Mouse (Mus musculus): ENCODE results near the gene Clmn. TPM values are rescaled to one million over a fixed set of nuclear protein-coding genes. Genes with fewer than 3 reads are reported as not detected.

Gene Clmn
- total and polyA plus RNA-seq, 2 experiments from 2014 or later = 1.8 to 2.0 TPM

DNA sequence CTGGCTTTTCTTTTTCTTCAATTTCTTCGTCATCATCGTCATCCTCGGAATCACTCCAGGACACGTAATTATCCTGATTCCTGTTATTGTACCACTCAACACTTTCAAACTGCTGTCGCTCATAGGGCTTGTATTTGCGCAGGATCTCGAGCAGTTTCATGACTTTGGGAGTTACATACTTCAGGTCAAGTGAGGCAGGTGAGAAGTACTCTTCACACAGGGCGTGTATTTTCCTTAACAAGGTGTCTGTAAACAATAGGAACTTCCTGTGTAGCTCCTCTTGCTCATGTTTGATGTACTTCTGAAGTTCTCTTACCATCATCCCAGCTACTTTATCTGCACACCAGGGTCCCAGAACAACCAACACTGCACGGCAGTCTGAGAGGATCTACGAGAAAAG is 142.8 kb downstream of the Clmn start:
- no peak for ATAC-seq
- H3K4me2 ChIP-seq (ENCODE audit: low read depth) = no peak overlapping the region
- no peaks in the 10 kb centered on the region for H3K27me3 ChIP-seq (ENCODE audit: insufficient read depth, low read length)
- H3K4me3 ChIP-seq (ENCODE audit: low read depth, low read length) = no peak overlapping the region
- H3K27ac ChIP-seq (ENCODE audit: low read depth, low read length) = no peak overlapping the region
- TF ChIP-seq CTCF (IDR thresholded peaks at IDR 0.05; ENCODE audit: low read depth) = no peak
- no peak overlapping the region for H3K9ac ChIP-seq
- peaks cover 47% of the 10 kb centered on the region for H3K36me3 ChIP-seq (ENCODE audit: insufficient read depth)
- no peaks in the 10 kb centered on the region for H3K9me3 ChIP-seq (ENCODE audit: low read length)
- H3K4me1 ChIP-seq (ENCODE audit: insufficient read depth) = no peaks in the 10 kb centered on the region
- no peak for DNase-seq
- 94% methylated on average over 10 of the region's 10 CpGs for WGBS

DNA sequence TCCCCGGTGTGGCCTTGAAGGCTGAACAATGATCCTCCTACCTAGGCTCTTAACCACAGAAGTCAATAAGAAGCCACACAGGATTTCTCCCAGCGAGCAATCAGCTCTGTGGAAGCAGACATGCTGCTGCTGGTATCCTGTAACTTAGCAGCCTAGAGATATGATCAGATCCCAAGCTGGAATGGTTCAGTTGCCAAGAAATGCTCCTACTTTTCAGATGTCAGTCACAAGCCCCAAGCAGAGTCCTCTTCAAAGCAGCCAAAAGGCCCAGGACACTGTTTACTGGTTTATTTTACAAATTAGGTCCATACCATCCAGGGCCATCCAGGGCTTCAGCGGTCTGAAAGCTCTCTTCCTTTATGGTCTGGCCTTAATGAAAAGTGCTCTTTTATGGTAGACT is 143.9 kb downstream of the Clmn start:
- no peak overlapping the region for H3K27ac ChIP-seq (ENCODE audit: low read depth, low read length)
- H3K4me3 ChIP-seq (ENCODE audit: low read depth, low read length) = no peak overlapping the region
- H3K27me3 ChIP-seq (ENCODE audit: insufficient read depth, low read length) = no peaks in the 10 kb centered on the region
- no peak for TF ChIP-seq CTCF (IDR thresholded peaks at IDR 0.05; ENCODE audit: low read depth)
- H3K9ac ChIP-seq = no peak overlapping the region
- H3K36me3 ChIP-seq (ENCODE audit: insufficient read depth) = peaks cover 40% of the 10 kb centered on the region
- H3K4me1 ChIP-seq (ENCODE audit: insufficient read depth) = no peaks in the 10 kb centered on the region
- no peaks in the 10 kb centered on the region for H3K9me3 ChIP-seq (ENCODE audit: low read length)
- ATAC-seq (no peak), DNase-seq (no peak)
- no peak overlapping the region for H3K4me2 ChIP-seq (ENCODE audit: low read depth)
- 86% methylated on average over 3 of the region's 3 CpGs for WGBS

DNA sequence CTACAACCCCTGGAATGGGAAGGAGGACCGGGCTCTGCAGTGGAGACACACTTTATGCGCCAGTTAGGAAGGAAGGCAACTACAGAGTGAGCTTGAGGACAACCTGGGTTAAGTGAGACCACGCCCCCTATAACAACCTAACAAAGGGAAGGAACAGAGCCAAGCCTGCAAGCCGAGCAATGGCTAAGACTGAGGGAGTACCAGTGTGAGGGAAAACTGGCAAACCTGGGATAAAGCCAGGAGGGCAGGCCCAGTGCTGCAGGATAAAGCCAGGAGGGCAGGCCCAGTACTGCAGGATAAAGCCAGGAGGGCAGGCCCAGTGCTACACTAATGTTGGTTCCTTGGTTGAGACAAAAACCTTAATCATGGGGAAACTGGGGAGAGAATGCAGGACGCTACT is 145.9 kb downstream of the Clmn start:
- 66% methylated on average over 5 of the region's 5 CpGs for WGBS

DNA sequence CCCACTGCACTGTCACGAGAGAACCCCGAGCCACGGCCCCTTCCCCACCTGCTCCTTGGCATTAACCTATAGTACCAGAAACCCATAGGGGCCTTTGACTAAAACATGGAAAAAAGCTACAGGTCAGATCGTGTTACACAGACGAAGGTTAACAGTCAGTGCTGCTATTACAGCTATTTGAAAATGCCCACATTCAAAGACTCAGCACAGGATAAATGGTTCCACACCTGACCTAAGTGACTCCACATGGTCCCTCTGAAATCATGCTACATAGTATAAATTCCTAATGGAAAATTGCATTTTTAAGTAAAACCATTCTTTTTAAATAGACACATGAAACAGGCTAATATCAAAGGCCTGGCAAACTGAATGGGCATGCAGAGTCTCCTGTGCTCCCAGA is 148.5 kb downstream of the Clmn start:
- no peaks in the 10 kb centered on the region for H3K27me3 ChIP-seq (ENCODE audit: insufficient read depth, low read length)
- H3K27ac ChIP-seq (ENCODE audit: low read depth, low read length) = no peak overlapping the region
- no peaks in the 10 kb centered on the region for H3K4me1 ChIP-seq (ENCODE audit: insufficient read depth)
- 88% methylated on average over 5 of the region's 5 CpGs for WGBS
- H3K4me2 ChIP-seq (ENCODE audit: low read depth) = no peak overlapping the region
- H3K36me3 ChIP-seq (ENCODE audit: insufficient read depth) = peaks cover 30% of the 10 kb centered on the region
- no peak for TF ChIP-seq CTCF (IDR thresholded peaks at IDR 0.05; ENCODE audit: low read depth)
- no peak overlapping the region for H3K4me3 ChIP-seq (ENCODE audit: low read depth, low read length)
- DNase-seq (no peak), ATAC-seq (no peak)
- H3K9ac ChIP-seq = no peak overlapping the region
- no peaks in the 10 kb centered on the region for H3K9me3 ChIP-seq (ENCODE audit: low read length)

More for the DNA sequence above, 145.9 kb downstream of the Clmn start:
- no peak overlapping the region for H3K4me2 ChIP-seq (ENCODE audit: low read depth)
- H3K9ac ChIP-seq = no peak overlapping the region
- no peak for TF ChIP-seq CTCF (IDR thresholded peaks at IDR 0.05; ENCODE audit: low read depth)
- ATAC-seq = peak; percentile 76
- no peaks in the 10 kb centered on the region for H3K4me1 ChIP-seq (ENCODE audit: insufficient read depth)
- H3K4me3 ChIP-seq (ENCODE audit: low read depth, low read length) = no peak overlapping the region
- no peaks in the 10 kb centered on the region for H3K9me3 ChIP-seq (ENCODE audit: low read length)
- peaks cover 34% of the 10 kb centered on the region for H3K36me3 ChIP-seq (ENCODE audit: insufficient read depth)
- H3K27me3 ChIP-seq (ENCODE audit: insufficient read depth, low read length) = no peaks in the 10 kb centered on the region
- no peak overlapping the region for H3K27ac ChIP-seq (ENCODE audit: low read depth, low read length)
- DNase-seq = no peak

DNA sequence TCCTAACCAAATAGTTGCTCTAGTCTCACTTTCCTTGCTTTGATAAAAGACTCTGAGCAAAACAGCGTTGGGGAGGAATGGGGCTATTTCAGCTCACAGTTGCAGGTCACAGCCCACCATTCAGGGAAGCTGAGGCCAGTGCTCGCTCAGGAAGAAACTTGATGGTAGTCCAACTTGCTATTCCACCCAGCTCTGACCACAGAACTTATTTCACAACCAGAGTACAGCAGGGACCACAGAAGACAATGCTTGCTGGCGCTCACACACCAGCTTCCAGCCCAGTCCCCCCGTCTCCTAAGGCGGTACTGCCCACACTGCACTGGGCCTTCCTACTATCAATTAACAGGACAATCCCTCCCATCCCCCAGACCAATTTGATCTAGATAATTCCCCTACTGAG is 149.4 kb downstream of the Clmn start:
- WGBS = 81% methylated on average over 5 of the region's 5 CpGs
- ATAC-seq = no peak
- H3K36me3 ChIP-seq (ENCODE audit: insufficient read depth) = peaks cover 33% of the 10 kb centered on the region

More for the DNA sequence above, 149.4 kb downstream of the Clmn start:
- no peaks in the 10 kb centered on the region for H3K9me3 ChIP-seq (ENCODE audit: low read length)
- H3K27me3 ChIP-seq (ENCODE audit: insufficient read depth, low read length) = no peaks in the 10 kb centered on the region
- no peak overlapping the region for H3K4me2 ChIP-seq (ENCODE audit: low read depth)
- H3K27ac ChIP-seq (ENCODE audit: low read depth, low read length) = no peak overlapping the region
- no peak overlapping the region for H3K9ac ChIP-seq
- H3K4me1 ChIP-seq (ENCODE audit: insufficient read depth) = no peaks in the 10 kb centered on the region
- TF ChIP-seq CTCF (IDR thresholded peaks at IDR 0.05; ENCODE audit: low read depth) = no peak
- H3K4me3 ChIP-seq (ENCODE audit: low read depth, low read length) = no peak overlapping the region
- no peak for DNase-seq

Other genes with a start within 250 kb of the Clmn start
- gene Dicer1, start 113.1 kb downstream of the Clmn start, total RNA-seq (2014; rRNA removed) = 27.5 and 38.7 TPM in 2 replicates
- gene Dicer1, start 113.1 kb downstream of the Clmn start, polyA plus RNA-seq (2015; fragmentation: Nextera tagmentation; extraction: Ambion mirVana) = 15.8 and 28.7 TPM in 2 replicates
- gene Syne3, start 144.7 kb upstream of the Clmn start, total RNA-seq (2014; rRNA removed) = 0.92 and 1.8 TPM in 2 replicates
- 0.28 and 0.54 TPM in 2 replicates for gene Syne3, start 144.7 kb upstream of the Clmn start, polyA plus RNA-seq (2015; fragmentation: Nextera tagmentation; extraction: Ambion mirVana)
- gene Glrx5, start 167.6 kb upstream of the Clmn start, total RNA-seq (2014; rRNA removed) = 47.4 and 84.5 TPM in 2 replicates
- 177 and 205 TPM in 2 replicates for gene Glrx5, start 167.6 kb upstream of the Clmn start, polyA plus RNA-seq (2015; fragmentation: Nextera tagmentation; extraction: Ambion mirVana)